Mouse (Mus musculus) liver, adult (tissue): ENCODE measurements around the gene Elane.

Experiments used
- GATA4 ChIP-seq: IDR thresholded peaks from 2 replicates; pipeline ENCODE4 v1.6.1; 2014; ENCODE audit warnings: mild to moderate bottlenecking, low read length; ENCODE audit not compliant: insufficient replicate concordance

The Elane gene

GRCm38 (mm10) chr10:79886054-79886453 is at the start of gene Elane:
TSS of gene Elane (plus strand) at chr10:79886247.
- TF ChIP-seq GATA4: no peak

- no peak for TF ChIP-seq GATA4
Observed at GRCm38 (mm10) chr10:79836918-79837317, 49.1 kb upstream of the Elane start.

DNA sequence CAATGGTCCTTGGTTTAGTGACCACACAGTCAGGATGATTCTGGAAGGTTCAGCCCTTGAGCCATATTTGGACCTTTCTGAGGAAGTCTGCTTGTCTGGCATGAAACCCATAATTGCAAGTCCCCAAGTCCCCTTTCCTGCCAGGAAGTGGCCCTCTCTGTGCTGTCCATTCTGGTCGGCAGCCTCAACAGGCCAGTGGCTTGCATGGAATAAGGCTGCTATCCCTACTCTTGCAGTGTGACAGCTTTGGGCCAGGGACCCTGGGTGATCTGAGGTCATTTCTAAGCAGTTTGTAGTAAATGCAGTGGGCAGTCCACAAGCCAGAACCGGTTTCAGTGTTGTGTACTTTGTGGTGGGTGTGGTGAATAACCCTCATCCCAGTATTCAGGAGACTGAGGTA is 47.9 kb upstream of the Elane start:
- no peak for TF ChIP-seq GATA4

DNA sequence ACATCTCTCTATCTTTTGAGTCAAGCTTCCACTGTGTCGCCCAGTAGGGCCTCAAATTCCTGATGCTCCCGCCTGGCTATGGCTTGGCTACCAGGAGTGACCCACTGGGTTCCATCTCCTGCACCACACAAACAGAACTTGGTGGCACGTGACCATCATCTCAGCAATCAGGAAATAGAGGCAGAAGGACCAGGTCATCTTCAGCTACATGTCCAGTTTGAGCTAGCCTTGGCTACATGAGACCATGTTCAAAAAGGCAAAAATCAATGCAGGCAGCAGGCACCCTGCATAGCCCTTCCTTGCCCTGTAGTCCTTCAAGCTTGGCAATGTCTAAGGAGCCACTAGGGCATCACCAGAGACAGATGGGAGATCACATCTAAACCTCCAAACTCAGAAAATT is 46.0 kb upstream of the Elane start:
- no peak for TF ChIP-seq GATA4

DNA sequence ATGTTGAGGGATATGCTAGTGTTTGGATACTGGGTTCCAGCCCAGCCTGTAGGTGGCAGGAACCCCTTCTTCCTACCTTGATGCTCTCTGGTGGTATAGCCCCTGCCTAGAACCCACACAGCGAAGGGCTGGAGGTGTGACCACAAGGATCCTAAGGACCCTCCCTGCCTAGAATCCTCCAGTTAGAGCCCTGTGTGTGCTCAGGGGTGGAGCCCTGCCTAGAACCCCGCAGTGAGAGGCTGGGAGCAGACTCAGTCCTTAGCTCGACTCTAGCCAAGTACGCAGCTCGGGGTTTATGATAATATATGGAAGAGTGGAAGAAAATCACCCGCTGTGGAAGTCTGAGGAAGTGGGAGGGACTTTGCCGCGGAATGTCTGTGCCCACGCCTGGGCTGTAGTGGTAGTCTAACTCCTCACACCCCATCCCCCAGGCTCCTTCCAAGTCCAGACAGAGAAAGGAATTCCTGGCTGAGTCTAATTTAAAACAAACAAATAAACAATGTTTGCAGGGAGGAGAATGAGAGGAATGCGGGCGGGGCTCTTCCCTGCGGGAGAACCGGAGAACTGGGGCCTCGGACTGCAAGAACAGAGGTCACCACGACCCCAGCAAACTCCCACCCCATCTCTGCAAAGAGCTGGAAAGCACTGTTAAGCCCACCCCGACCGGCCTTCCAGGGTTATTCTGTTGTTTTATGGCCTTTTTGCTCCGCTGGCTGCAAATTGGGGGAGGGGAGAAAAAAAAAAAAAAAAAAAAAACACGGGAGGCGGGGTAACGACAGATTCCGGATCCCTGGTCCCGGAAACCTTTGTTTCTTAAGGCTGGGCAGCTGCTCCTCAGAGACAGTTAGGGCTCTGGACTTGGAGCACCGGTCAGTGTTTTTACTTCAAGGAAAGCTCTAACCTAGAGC is 45.1 kb upstream of the Elane start:
- TF ChIP-seq GATA4: no peak

DNA sequence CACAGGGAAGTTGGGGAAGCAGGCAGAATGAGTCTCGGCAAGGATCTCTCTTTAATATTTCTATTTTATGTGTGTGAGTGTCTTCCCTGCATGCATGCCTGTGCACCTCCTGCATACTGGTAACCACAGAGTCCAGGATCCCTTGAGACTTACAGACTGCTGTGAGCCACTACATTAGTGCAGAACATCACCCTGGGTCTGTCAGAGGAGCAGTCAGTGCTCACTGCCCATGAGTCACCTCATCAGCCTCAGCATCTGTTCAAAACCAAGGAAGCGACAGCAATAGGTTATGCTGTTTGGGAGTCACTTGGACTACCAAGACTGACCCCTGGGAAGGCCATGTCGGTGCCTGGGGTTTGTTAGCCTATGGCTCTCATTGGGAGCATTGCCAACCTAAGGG is 43.7 kb upstream of the Elane start:
- TF ChIP-seq GATA4: no peak

GRCm38 (mm10) chr10:79843476-79843875 is 42.6 kb upstream of the Elane start:
- TF ChIP-seq GATA4: no peak

- TF ChIP-seq GATA4: no peak
Observed at GRCm38 (mm10) chr10:79846553-79846952, 39.5 kb upstream of the Elane start.

DNA sequence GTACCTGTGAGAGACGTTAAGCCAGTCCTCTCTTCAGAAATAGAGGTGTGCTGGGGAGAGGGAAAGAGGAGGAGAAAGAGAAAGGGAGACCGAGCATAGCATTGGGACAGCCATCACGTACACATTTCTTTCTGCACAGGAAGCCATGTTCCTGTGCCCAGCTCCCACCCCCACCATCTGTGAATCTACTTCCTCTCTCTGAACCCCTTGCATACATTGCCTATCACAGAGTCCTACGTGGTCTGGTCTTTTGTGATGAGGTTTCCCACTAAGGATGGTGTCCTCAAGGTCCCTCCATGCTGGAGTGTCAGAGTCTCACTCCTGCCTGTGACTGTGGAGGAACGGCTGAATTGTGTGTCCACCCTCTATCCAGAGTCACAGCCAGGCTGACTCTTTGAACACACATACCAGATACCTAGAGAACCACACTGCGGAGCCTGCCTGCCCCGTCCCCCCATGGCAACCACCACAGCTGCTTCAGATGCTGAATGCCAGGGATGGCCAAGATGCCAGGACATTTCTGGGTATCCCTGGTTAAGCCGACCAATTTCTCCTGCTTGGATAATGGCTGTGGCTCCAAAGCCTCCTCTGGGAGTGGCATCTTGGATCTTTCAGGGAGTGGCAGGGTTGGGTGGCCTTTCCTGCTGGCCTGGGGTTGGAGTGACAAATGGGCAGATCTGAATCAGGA is 36.0 kb upstream of the Elane start:
- TF ChIP-seq GATA4: no peak

- no peak for TF ChIP-seq GATA4
Observed at GRCm38 (mm10) chr10:79851653-79852052, 34.4 kb upstream of the Elane start.

DNA sequence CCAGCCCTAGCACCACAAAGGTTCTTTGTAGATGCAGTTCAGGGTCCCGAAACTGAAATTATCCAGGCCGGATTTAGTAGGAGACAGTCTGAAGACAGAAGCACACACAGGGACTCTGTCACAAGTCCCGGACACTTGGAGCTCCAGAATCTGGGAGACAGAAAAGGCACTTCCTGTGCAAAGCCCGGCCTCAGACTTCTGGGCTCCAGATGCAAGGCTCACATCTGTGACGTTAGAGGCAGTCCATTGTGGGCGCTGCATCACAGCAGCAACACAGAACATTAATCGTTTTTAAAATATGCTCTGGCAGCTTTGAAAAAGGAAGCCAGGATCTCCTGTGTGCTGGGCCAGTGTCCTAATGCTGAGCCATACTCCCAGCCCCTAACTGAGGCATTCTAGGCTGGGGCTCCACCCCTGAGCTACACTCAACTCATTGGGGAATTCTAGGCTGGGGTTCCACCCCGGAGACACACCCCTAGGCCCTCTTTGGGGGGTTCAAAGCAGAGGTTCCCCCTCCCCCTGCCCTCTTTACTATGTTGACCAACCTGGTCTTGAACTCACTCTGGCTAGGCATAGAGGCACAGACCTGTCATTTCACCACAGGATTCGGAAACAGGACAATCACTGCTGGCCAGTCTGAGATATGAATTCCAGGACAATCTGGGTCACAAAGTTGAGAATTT is 33.8 kb upstream of the Elane start:
- TF ChIP-seq GATA4: no peak

- no peak for TF ChIP-seq GATA4
Observed at GRCm38 (mm10) chr10:79852827-79853226, 33.2 kb upstream of the Elane start.

DNA sequence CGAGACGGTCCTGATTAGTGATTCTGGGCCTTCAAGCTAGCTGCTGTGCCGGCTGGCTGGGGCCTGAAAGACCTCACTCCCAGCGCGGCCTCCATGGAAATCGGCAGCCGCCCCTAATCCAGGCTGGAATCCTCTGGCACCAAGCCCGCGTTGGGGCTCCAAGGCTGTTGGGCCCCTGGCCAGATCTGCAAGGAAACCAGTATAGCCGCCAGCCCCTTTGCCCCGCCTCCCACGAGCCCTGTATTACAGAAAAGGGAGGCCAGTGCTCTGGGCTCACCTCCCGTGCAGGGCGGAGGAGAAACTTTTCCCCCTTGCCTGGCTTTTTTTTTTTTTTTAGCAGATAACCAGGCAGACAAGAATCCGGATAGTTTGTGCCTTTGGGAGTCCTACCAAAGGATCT is 32.7 kb upstream of the Elane start:
- TF ChIP-seq GATA4: no peak

DNA sequence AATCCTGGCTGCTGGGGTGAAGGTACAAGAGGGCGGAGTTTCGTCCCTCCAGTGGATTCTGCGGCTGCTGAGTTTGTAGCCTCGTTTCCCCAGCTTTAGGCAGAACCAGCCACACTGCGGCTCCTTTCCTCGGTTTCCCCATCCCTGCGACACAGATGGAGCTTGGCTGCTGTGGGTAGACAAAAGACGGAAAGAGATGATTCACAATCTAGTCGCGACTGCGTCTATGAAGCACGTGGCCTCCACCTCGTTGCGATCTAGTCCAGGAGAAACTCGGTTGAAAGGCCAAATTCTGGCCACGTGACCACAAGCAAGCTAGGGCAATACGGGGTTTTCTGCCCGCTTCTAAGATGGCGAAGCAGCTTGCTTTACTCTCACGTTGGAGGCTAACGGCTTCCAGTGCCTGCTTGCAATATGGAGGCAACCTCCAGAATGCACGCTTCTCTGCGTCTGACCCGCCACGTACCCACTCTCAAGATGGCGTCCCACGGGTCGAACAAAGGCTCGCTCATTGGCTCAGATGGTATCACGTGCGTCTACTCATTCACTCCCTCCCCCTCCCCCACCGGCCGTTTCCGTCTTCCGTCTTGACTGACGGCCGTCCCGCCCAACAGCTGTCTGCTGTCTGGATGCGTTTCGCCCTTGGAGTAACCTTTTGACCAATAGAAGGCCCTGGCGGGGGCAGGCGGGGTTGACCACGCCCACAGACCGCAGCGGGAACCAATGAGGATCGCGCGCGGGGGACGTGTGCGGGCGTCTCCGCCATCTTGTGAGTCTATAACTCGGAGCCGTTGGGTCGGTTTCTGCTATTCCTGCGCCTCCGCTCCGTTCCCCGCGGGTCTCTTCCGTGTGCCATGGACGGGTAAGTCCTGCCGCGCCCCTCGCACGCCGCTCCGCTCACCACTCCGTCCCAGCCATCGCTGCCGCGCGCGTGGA is 31.9 kb upstream of the Elane start, which contains the start of gene Ptbp1:
Gene Ptbp1 (plus strand): TSS at position 568 of the 936 bp plus-strand sequence.
- no peak for TF ChIP-seq GATA4

- TF ChIP-seq GATA4: no peak; the same call in 1 of the 2 replicates
Observed at GRCm38 (mm10) chr10:79854801-79855541, 31.1 kb upstream of the Elane start.
